Mouse (Mus musculus) left cerebral cortex, postnatal 25 days (tissue): ENCODE measurements around the gene Ogn. TPM values are rescaled to one million over a fixed set of nuclear protein-coding genes. Genes with fewer than 3 reads are reported as not detected.
"Not testable (repeated sequence)": the region's sequence is repeated elsewhere in the genome, so short reads cannot be mapped to it uniquely, and the experiment has no call there.

Experiments
- DNase-seq, 2 experiments: peaks; one replicate each; pipeline ENCODE4 v3.0.0; 2022; ENCODE audit warnings: low spot score in 2 of 2, mixed read lengths in 1 of 2
- intact Hi-C: fragments of 180-260 bp; cut with DNase I; formaldehyde crosslinking; loops from one replicate; pipeline ENCODE4 v1.15.1; 2025
- total RNA-seq, 2 experiments: library from RNA; stranded (reverse); gene quantifications; 2 replicates each; pipeline ENCODE4 v1.2.3; 2021

Gene Ogn
- 1 to 10 TPM; 5.4 to 7.1 TPM for total RNA-seq

GRCm38 (mm10) chr13:49607714-49608113 is at the start of gene Ogn:
TSS of gene Ogn (plus strand) at chr13:49608046.
- intact Hi-C loops = no loop called here
- peak in 1 of 2 experiments; percentile 10 for DNase-seq

- intact Hi-C loops = loop anchor here (5.0 kb wide), 1 partner anchor 83 kb away; no protein-coding TSS in a partner anchor
- no peak for DNase-seq
These were observed 48.7 kb upstream of the Ogn start for GRCm38 (mm10) chr13:49559185-49559584.

GRCm38 (mm10) chr13:49560886-49561285 is 47.0 kb upstream of the Ogn start:
- no peak for DNase-seq
- intact Hi-C loops = no loop called here

GRCm38 (mm10) chr13:49564347-49564746 is 43.5 kb upstream of the Ogn start:
- intact Hi-C loops = no loop called here
- DNase-seq = no peak

GRCm38 (mm10) chr13:49570371-49570770 is 37.5 kb upstream of the Ogn start:
- intact Hi-C loops = no loop called here
- DNase-seq = no peak

- DNase-seq = no peak
- intact Hi-C loops = no loop called here
These were observed 36.4 kb upstream of the Ogn start for GRCm38 (mm10) chr13:49571418-49571817.

- no peak for DNase-seq
- intact Hi-C loops = no loop called here
These were observed 26.0 kb upstream of the Ogn start, which contains the start of gene Omd for GRCm38 (mm10) chr13:49581541-49582530. TSS of gene Omd (plus strand) at chr13:49582462.

GRCm38 (mm10) chr13:49583859-49584258 is 24.0 kb upstream of the Ogn start:
- intact Hi-C loops = no loop called here
- DNase-seq = no peak

- no peak for DNase-seq
- intact Hi-C loops = no loop called here
These were observed 23.4 kb upstream of the Ogn start for GRCm38 (mm10) chr13:49584307-49585005.

GRCm38 (mm10) chr13:49586062-49586461 is 21.8 kb upstream of the Ogn start:
- intact Hi-C loops = no loop called here
- peak in 1 of 2 experiments; percentile 28 for DNase-seq

- DNase-seq, intact Hi-C loops: not testable (repeated sequence)
These were observed 5.3 kb upstream of the Ogn start for GRCm38 (mm10) chr13:49602541-49602940.

- DNase-seq = no peak
- intact Hi-C loops = no loop called here
These were observed 4.2 kb upstream of the Ogn start for GRCm38 (mm10) chr13:49603603-49604002.

GRCm38 (mm10) chr13:49608589-49609322 is 910 bp downstream of the Ogn start:
- intact Hi-C loops = no loop called here
- no peak for DNase-seq

GRCm38 (mm10) chr13:49617021-49617420 is 9.2 kb downstream of the Ogn start:
- no peak for DNase-seq
- intact Hi-C loops = no loop called here

- DNase-seq = no peak
- intact Hi-C loops = no loop called here
These were observed 10.5 kb downstream of the Ogn start for GRCm38 (mm10) chr13:49618365-49618764.

- DNase-seq = no peak
- intact Hi-C loops = no loop called here
These were observed 15.4 kb downstream of the Ogn start for GRCm38 (mm10) chr13:49623216-49623615.

- no peak for DNase-seq
- intact Hi-C loops = no loop called here
These were observed 20.3 kb downstream of the Ogn start for GRCm38 (mm10) chr13:49628167-49628566.

- intact Hi-C loops = no loop called here
- no peak for DNase-seq
These were observed 21.2 kb downstream of the Ogn start for GRCm38 (mm10) chr13:49629076-49629475.

GRCm38 (mm10) chr13:49639965-49640364 is 32.1 kb downstream of the Ogn start:
- no peak for DNase-seq
- intact Hi-C loops = loop anchor here (5.0 kb wide), 2 partner anchors 83 to 303 kb away; no protein-coding TSS in a partner anchor

- DNase-seq = no peak
- intact Hi-C loops = loop anchor here (5.0 kb wide), 2 partner anchors 85 to 305 kb away; no protein-coding TSS in a partner anchor
These were observed 34.8 kb downstream of the Ogn start for GRCm38 (mm10) chr13:49642650-49643049.
